Mouse (Mus musculus) naive thymus-derived CD4-positive, alpha-beta T cell, adult 2 months (primary cell): ENCODE results near the gene Klf2.

Experiments
- DNase-seq: peaks from one replicate; pipeline ENCODE4 v3.0.0-alpha.2; 2011; ENCODE audit warnings: low read depth

Gene Klf2

GRCm38 (mm10) chr8:72333429-72334143 lies 14.8 kb downstream of the Klf2 start:
- no peak for DNase-seq

- no peak for DNase-seq
Measured at GRCm38 (mm10) chr8:72334144-72334641, 15.4 kb downstream of the Klf2 start.

- DNase-seq, result no peak
Measured at GRCm38 (mm10) chr8:72336273-72336672, 17.4 kb downstream of the Klf2 start.

- no peak for DNase-seq
Measured at GRCm38 (mm10) chr8:72337034-72337433, 18.2 kb downstream of the Klf2 start.

- peak; percentile 21 for DNase-seq
Measured at GRCm38 (mm10) chr8:72342556-72343300, 23.9 kb downstream of the Klf2 start.

- peak; percentile 67 for DNase-seq
Measured at GRCm38 (mm10) chr8:72343725-72344124, 24.9 kb downstream of the Klf2 start.

- peak; percentile 40 for DNase-seq
Measured at GRCm38 (mm10) chr8:72347553-72347952, 28.7 kb downstream of the Klf2 start.

- no peak for DNase-seq
Measured at GRCm38 (mm10) chr8:72348114-72348513, 29.3 kb downstream of the Klf2 start.

GRCm38 (mm10) chr8:72348956-72349355 lies 30.1 kb downstream of the Klf2 start:
- DNase-seq, result no peak

GRCm38 (mm10) chr8:72349838-72350237 lies 31.0 kb downstream of the Klf2 start:
- peak; percentile 77 for DNase-seq

- peak; percentile 85 for DNase-seq
Measured at GRCm38 (mm10) chr8:72350727-72351126, 31.9 kb downstream of the Klf2 start.

- DNase-seq, result peak; percentile 63
Measured at GRCm38 (mm10) chr8:72351405-72352005, 32.7 kb downstream of the Klf2 start.

GRCm38 (mm10) chr8:72352951-72353699 lies 34.3 kb downstream of the Klf2 start:
- no peak for DNase-seq

- peak; percentile 68 for DNase-seq
Measured at GRCm38 (mm10) chr8:72353700-72354045, 34.8 kb downstream of the Klf2 start.

GRCm38 (mm10) chr8:72354272-72354671 lies 35.4 kb downstream of the Klf2 start:
- peak; percentile 93 for DNase-seq

GRCm38 (mm10) chr8:72356593-72356992 lies 37.8 kb downstream of the Klf2 start:
- peak; percentile 25 for DNase-seq

- DNase-seq, result peak; percentile 77
Measured at GRCm38 (mm10) chr8:72360162-72360561, 41.3 kb downstream of the Klf2 start.

GRCm38 (mm10) chr8:72362754-72363153 lies 43.9 kb downstream of the Klf2 start:
- no peak for DNase-seq

GRCm38 (mm10) chr8:72363457-72363856 lies 44.6 kb downstream of the Klf2 start:
- DNase-seq, result peak; percentile 39

- DNase-seq, result peak; percentile 70
Measured at GRCm38 (mm10) chr8:72365016-72365415, 46.2 kb downstream of the Klf2 start.

- peak; percentile 93 for DNase-seq
Measured at GRCm38 (mm10) chr8:72365826-72366225, 47.0 kb downstream of the Klf2 start.

GRCm38 (mm10) chr8:72366435-72366834 lies 47.6 kb downstream of the Klf2 start:
- DNase-seq, result no peak
